Mouse (Mus musculus) left cerebral cortex, postnatal 36 days (tissue): Measurements from ENCODE around the gene Tspan18. TPM values are rescaled to one million over a fixed set of nuclear protein-coding genes. Genes with fewer than 3 reads are reported as not detected.

Source experiments
- DNase-seq, 2 experiments: peaks; one replicate each; pipeline ENCODE4 v3.0.0; 2021 to 2022; ENCODE audit warnings: low spot score in 2 of 2, mixed read lengths in 1 of 2
- intact Hi-C: fragments of 180-260 bp; cut with DNase I; formaldehyde crosslinking; loops from one replicate; pipeline ENCODE4 v1.15.1; 2025
- total RNA-seq, 2 experiments: library from RNA; stranded (reverse); gene quantifications; 2 replicates each; pipeline ENCODE4 v1.2.3; 2021

Tspan18 gene
- total RNA-seq, 2 experiments from 2014 or later = 2.1 TPM

DNA sequence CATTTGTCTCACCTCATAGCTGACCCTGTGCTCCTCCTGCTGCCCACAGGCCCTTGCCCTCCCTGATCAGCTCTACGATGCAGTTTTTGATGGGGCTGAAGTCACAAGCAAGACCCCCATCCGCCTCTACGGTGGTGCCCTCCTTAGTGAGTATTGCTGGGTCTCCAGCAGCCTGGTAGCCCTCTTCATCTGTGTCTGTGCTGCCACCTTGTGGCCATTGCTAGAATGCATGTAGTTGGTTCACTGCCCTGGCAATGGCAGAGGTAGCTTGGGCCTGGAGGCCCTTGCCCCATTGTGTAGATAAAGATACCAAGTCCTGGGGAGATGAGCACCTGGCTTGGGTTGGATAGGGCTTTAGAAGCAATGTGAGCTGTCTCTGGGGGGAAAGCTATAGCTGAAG lies 135.5 kb downstream of the Tspan18 start:
- intact Hi-C loops = loop anchor here (1.0 to 5.0 kb wide), 2 partner anchors 130 to 297 kb away; no protein-coding TSS in a partner anchor
- DNase-seq = peak; percentile 85 to 89

DNA sequence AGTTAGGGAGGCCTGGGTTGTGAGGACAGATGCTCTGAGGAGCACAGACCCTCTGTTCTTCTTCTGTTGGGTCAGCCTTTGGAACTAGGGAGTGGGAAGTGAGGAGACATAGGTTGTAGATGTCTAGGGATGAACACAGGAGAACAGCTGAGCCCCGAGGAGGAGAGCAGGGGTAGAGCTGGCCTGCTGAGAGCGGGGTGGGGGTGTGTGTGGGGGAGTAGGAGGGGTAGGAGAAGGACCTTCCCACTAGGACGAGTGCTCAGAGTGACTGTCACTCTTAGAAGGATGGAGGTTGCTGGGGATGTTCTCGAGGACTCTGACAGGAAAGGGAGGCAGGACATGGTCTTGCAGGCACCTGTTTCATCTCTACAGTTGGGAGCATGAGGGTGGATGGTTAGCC lies 140.5 kb downstream of the Tspan18 start:
- DNase-seq = no peak
- intact Hi-C loops = no loop called here

DNA sequence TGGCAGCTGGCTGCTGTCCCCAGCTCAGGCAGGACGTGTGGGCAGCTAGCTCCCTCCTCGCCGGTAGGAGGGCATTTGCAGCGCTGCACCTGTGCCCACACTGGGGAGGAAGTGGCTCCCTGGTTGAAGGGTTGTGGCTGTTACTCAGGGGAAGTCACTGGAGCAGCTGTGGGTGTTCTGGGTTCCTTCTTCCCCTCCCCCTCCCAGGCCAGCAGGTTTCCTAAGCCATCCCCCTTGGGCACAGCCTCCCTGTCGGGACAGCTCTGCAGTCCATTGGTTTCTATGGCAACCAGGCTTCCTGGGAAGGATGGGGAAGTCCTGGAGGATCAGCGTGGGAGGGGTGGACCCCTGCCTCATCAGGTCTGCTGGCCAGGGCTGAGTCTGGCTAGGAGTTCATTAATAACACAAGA lies 141.6 kb downstream of the Tspan18 start:
- no peak for DNase-seq
- intact Hi-C loops = no loop called here

DNA sequence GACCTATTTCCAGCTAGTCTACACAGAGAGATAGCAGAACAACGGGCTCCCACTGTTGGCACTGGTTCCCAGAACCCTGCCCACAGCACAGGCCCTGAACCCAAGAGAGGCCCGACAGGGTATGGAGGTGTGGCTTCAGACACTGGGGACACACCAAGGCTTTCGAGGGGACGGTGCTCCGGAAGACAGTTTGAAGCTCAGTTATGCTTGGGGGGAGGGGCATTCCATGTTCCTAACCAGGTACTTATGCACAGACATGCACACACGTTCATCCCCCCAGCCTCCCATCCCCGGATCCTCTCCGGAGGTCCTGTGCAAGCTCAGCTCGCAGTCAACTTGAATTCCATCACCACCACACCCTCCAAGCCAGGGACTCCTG lies 142.1 kb downstream of the Tspan18 start:
- intact Hi-C loops = no loop called here
- DNase-seq = no peak

DNA sequence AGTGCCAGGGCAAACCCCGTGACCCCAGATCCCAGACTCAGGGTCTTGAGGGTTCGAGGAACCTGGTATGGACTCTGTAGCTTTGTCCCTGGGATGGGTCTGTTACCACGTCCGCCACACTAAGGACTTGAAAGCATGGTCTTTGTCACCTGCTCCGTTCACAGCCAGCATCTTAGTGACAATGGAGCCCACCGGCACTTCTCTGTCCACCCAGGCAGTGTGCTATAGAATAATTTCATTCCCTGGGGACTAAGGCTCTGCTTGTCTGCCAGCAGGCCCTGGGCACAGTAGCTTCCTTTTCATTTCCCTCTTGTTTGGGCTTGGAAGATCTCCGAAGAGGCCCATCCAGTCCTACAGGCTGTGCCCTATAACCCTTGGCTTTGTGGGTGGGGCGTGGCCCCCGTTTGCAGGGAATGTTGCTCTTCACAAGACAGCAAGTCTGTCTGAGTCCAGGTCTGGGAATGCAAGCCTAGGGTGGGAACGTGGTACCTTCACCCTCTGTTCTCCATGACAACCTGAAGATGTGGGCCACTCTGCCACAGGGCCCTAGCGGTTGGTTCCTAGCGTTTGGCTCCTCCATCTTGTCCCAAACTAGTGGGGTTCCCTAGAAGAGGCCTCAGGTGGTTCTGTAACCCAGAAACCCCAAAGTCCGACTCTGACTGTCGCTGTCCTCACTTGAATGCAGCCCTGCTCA lies 142.7 kb downstream of the Tspan18 start:
- intact Hi-C loops = no loop called here

DNA sequence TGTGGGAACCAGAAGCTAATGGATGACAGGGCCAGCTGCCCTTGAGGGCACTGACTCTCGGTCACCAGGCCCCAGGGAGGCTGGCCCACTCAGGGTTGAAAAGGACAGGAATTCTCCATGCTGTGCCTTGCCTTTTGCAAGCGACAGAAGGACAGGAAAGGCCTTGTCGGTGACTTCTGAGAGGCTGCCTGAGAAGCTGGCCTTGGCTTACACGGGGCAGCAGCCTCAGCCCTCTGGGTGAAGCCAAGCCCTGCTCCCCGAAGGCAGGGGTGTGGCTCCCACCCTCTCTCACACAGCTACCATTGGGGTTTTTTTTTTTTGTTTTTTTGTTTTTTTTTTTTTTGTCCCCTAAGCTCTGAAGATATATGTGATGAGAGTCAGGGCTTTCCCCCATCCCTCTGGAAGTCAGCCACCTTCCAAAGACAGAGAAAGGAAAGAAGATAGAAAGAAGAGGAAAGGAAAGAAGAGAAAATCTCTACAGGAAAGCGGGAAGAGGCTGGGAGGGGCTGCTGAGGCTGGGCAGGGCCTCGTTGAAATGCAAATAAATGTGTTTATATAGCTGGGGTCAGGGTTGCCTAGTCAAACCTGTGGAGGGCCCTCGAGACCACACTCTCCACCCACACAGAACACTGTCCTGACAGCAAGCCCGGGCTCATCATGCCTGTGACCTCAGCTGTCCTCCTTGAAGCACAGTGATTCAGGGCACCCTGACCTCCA lies 143.4 kb downstream of the Tspan18 start:
- DNase-seq = no peak
- intact Hi-C loops = no loop called here

More for the DNA sequence above, 142.7 kb downstream of the Tspan18 start:
- no peak for DNase-seq

DNA sequence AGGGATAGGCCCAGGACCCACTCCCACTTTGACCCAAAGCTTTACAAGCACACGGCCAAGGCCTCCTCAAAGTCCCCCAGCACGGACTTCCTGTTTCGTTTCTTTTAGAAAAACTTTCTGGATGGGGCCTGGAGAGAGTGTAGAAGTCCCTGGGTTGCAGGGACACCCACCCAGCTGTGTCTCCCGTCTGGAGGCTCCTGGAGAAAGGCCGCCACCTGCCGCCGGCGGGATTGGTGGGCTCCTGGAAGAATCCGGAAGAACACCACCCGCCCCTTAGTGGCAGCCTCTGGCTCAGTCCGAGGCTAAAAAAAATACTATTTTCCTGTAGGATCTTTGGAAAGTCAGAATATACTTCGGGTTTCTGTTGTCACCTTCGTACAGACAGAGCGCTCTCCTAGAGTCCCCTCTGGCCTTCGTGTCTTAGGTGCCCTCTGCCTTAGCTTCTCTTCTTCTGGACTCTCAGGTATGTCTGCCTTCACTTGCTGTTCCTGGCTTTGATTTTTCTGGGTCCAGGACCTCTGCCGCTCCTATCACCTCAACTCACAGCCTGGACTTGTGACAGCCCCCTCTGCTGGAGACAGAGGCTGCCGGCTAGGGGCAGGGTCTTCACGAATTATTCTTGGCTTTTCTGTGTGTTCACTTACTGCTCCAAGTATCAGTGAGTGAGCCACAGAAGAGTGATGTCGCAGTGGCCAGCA lies 145.4 kb downstream of the Tspan18 start:
- peak in 1 of 2 experiments; percentile 45 for DNase-seq
- intact Hi-C loops = loop anchor here (2.0 kb wide), 1 partner anchor 120 kb away; no protein-coding TSS in a partner anchor

DNA sequence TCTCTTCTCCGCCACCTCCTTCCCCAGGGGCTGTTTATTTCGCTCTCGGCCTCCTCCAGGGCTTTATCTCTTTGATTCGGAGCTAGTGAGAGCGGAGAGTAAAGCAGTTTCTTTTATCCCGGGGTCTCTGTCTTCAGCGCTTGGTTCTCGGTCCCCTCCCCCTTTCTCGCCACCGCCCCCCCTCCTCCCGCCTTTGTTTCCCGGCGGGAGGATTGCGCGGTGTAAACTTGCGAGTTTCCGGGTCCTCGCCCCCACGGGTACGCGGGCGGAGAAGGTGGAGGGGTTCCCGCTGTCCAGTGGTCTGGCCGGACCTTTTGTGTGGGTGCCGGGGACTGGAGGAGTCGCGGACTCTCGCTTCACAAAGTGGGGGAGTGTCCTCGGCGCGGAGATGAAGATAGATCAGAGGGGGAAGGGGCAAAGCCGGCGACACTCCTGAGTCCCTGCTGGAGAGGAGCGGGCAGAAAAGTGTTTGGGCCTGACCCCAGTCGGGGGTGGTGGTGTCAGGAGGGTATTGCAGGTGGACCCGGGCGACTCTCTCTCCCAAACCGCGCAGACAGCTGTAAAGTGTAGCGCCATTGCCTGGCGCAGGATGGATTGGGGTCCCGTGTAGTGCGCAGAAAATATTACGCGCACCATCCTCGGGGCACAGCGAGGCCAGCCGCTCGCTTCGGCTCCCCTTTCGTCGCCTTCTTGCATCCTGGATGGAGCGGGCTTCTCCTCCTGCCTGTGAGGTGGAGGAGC lies 146.1 kb downstream of the Tspan18 start:
- intact Hi-C loops = loop anchor here (2.0 kb wide), 1 partner anchor 119 kb away; no protein-coding TSS in a partner anchor
- no peak for DNase-seq

DNA sequence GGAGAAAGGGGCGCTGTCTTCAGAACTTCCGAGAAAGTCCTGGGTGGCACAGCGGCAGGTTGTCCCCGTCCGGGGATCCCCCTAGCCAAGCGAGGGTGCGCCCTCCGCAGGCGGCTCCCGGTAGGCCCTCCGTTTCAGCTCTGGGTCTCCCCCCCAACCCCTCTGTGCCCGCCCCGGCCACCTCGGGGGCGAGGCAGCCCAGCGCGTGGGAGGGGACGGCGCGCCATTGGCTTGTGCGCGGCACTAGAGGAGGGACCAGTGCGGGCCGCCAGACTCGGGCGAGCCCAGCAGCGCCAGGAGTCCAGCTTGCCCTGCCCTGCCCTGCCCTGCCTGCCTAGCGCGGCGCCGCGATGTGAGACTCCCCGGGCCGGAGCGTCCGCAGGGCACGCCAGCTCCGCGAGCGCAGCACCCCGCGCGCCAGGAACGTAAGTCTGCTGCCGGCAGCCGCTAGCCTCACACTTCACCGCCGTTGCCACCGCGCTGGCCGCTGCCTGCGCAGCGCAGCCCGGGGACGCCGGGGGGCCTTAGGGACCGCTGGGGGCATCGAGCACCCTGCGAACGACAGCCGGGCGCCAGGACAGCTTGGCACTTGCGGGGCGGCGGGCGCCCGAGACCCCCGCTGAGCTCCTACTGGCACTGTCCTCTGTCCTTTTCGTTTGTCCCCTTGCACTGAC lies 146.8 kb downstream of the Tspan18 start, which contains the start of gene Trp53i11:
Gene Trp53i11 (plus strand): TSS at position 226 of the 674 bp plus-strand sequence.
- peak; percentile 71 to 72 for DNase-seq
- intact Hi-C loops = no loop called here

DNA sequence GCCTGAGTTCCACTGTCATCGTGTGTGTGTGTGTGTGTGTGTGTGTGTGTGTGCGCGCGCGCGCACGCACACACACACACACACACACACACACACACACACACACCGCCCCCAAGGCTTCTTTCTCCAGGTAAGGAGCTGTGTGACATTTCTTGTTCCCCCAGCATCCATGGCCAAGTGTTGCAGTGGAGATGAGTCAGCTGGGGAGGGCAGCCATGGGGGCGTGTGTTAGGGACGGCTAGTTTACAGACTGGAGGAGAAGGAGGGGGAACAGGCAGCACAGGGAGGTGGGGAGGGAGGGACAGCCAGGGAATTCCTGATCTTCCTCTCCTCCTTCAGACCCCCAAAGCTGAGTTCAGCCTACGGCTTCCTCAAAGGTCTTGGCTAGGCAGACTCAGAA lies 151.4 kb downstream of the Tspan18 start:
- peak; percentile 49 to 52 for DNase-seq

DNA sequence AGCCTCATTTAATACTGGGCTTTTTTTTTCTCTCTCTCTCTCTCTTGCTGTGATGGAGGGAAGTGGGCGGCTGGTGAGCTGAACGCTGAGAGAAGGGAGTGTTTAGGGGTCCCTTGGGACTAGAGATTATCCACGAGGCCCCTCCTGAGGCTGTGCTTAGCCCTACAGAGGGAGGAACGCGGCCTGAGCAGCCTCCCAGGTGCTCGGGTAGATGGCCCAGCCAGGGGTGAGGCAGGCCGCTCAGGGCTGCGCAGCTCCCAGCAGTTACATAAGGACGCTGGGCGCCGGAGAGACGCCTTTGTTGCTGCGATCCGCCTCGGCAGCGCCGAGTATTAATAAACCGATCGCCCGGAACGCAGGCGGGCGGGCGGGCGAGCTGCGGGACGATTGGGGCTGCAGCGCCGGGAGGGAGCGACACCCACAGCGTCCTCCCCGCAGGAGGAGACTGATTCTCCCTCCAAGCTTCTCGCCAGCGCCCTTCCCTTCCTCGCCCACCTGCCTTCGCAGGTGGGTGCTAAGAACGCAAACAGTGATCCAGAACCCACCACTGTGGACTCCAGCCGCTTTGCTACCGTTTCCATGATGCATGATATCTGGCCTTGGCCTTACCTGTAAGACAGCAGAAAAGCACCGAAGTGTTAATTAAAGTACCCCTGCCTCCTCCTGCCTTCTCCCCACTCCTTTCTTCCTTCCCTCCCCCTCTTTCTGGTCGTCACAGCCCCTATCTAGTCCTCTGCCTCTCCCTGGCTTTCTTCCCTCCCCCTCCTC lies 154.0 kb downstream of the Tspan18 start:
- peak; percentile 73 to 83 for DNase-seq
- intact Hi-C loops = no loop called here

More for the DNA sequence above, 151.4 kb downstream of the Tspan18 start:
- intact Hi-C loops = no loop called here

DNA sequence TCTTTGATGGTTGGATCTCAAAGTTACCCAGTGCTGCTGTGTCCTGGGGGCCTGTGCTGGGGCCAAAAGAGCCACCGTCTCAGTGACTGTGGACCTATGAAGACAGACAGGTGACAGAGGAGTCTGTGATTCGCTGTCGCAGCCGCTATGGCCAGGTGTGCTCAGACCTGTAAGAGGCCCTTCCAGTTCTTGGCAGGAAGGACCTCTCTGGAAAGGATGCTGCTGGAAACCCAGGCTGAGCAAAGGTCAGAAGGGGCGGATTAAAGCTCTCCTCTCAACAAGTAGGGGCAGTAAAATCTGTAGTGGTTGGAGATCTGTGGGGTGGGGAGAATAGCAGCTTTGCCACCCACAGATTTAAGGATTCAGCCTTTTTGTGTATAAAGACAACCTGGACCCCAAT lies 154.7 kb downstream of the Tspan18 start:
- no peak for DNase-seq
- intact Hi-C loops = no loop called here

DNA sequence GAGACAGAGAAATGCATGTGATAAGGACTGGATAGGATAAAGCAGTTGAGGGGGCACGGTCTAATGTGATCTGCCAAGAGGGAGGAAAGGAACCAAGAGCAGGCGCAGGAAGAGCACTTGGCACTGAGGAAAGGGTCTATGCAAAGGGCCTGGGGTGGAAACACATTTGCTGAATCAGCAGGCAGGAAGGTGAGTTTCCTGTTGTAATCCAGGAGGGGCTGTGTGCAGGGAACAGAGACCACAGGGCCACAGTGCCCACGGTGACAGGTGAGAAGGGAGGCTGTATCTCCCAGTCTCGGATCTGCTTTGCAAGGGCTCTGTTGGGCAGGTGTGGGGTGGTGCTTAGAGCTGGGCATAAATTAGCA lies 156.0 kb downstream of the Tspan18 start:
- DNase-seq = no peak
- intact Hi-C loops = no loop called here

DNA sequence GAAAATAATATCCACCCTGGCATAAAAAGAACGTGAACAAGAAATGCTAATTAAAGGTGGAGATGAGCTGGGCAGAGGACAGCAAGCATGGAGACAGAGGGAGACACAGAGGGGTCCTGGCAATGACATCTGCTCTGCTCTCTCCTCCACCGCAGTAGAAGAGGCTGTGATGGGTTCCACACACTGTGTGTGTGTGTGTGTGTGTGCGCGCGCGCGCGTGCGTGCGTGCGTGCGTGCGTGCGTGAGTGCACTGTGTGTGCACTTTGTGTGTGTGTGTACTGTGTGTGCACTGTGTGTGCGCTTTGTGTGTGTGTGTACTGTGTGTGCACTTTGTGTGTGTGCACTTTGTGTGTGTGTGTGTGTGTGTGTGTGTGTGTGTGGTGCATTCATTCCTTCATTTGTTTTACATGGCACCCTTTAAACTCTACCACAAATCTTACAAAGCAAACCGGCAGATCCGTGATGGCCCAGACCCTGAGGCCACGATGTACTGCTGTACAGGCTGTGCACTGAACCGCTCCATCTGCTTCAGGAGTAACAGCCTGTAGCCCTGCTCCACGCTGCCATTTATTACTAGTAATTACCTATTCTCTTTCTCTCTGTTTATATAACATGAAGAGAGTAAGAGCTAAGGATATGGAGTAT lies 156.5 kb downstream of the Tspan18 start:
- no peak for DNase-seq
- intact Hi-C loops = no loop called here

DNA sequence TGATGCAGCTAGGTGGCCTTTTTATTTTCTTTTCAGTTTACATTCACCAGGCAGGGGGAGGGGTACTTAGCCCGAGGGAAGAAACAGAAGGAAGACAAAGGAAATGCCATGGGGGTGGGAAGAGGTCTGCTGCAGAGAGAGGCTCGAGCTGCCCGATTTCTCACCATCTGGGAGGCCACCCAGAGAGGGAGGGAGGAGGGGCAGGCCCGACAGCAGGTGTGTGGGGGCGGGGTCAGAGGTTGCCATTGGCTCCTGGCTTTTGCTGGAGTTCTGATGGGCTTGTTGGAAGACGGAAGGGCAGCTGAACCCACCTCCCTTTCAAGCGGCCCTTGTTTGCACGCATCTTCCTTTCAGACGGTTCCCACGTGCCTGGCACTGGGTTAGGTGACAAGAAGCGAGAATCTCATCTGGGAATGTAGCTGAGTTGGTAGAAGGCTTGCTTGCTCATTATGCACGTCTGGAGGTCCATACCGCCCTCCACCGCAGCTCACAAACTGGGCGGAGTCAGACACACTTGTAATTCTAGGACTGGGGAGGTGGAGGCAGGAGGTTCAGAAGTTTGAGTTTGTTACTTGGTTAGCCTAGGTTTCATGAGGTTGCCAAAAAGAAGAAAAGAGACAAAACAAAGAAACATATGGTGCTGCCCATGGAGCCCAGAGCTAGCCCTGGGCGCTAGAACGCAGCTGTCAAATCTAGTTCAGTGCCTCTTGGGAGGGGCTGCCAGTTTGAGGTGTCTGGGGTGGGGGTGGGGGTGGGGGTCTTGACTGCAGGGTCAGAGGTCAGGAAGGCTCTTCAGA lies 157.2 kb downstream of the Tspan18 start:
- intact Hi-C loops = no loop called here
- peak in 1 of 2 experiments; percentile 24 for DNase-seq

DNA sequence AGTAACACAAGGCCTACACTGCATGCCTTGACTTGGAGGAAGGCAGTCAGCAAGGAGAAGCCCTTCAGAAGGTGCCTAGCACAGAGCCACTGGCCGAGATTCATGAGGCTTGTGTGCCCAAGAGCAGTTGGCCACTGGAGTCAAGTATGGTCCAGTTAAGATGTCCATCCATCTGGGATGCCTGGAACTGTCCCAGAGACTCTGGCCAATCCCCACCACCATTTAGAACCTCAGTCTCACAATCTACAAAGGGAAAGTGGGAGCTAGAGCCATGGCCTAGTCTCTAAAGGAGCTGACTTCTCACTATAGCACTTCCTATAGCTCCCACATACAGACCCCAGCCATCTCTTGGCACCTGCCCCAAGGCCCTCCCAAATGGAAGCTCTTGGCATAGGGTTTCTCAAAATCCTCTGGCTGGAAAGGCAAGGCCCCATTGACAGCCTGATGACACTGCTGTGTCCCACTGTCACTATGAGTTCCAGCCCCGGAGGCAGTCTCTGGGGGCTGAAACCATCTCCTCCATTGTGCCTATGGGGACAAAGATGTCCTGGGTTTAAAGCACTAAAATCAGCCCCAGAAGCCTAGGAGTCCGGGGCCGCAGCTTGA lies 158.0 kb downstream of the Tspan18 start:
- no peak for DNase-seq
- intact Hi-C loops = no loop called here

DNA sequence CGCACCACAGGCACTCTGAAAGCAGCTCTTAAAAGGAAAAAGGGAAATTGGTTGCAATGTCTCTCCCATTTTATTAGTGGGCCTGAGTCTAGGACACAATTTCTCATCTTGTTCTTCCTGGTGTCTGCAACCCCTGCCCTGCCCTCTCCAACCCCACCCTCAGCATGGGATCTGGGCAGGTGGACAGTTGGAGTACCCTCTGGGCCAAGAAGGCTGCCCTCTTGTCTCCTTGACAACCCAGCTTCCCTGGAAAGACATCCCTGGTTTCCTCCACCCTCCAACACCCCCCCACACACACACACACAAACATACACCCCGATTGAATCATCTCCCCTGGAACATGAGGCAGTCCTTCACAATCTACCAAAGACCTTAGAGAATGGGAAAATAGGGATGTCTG lies 158.6 kb downstream of the Tspan18 start:
- DNase-seq = no peak
- intact Hi-C loops = no loop called here
